Mouse (Mus musculus) hindbrain, embryonic 14.5 days (tissue): Measurements from ENCODE around the gene Zfp872. TPM values are rescaled to one million over a fixed set of nuclear protein-coding genes. Genes with fewer than 3 reads are reported as not detected.

Source experiments
- ATAC-seq: fragments of 200-750 bp; cut with Nextera tagmentation; 2 replicates; pipeline ENCODE4 v1.8.0; 2017; ENCODE audit warnings: moderate number of reproducible peaks, mild to moderate bottlenecking, moderate TSS enrichment, moderate library complexity; ENCODE audit not compliant: low FRiP score
- DNase-seq: peaks from one replicate; pipeline ENCODE4 v3.0.0-alpha.2; 2015; ENCODE audit warnings: low spot score
- H3K27ac ChIP-seq: fragments of 300-500 bp; sonication (generic); 2 replicates; pipeline ENCODE4 v1.5.1; 2014; ENCODE audit warnings: mild to moderate bottlenecking, moderate library complexity
- H3K27me3 ChIP-seq: fragments of 300-500 bp; sonication (generic); 2 replicates; pipeline ENCODE4 v1.6.1; 2014; ENCODE audit warnings: mild to moderate bottlenecking, low read length, mixed read lengths; ENCODE audit not compliant: control insufficient read depth, insufficient read depth
- H3K36me3 ChIP-seq: fragments of 300-500 bp; sonication (generic); replicated peaks from 2 replicates; pipeline ENCODE4 v1.6.1; 2014; ENCODE audit not compliant: control insufficient read depth, insufficient read depth
- H3K4me1 ChIP-seq: fragments of 300-500 bp; sonication (generic); replicated peaks from 2 replicates; pipeline ENCODE4 v1.6.1; 2014; ENCODE audit warnings: antibody characterized with exemption, low read length, mixed read lengths; ENCODE audit not compliant: control insufficient read depth, insufficient read depth
- H3K4me2 ChIP-seq: fragments of 300-500 bp; sonication (generic); replicated peaks from 2 replicates; pipeline ENCODE4 v1.6.1; 2014; ENCODE audit warnings: mild to moderate bottlenecking, moderate library complexity
- H3K4me3 ChIP-seq: fragments of 300-500 bp; sonication (generic); replicated peaks from 2 replicates; pipeline ENCODE4 v1.5.1; 2014; ENCODE audit warnings: mild to moderate bottlenecking, low read length
- H3K9ac ChIP-seq: fragments of 300-500 bp; sonication (generic); 2 replicates; pipeline ENCODE4 v1.6.1; 2014
- H3K9me3 ChIP-seq: fragments of 300-500 bp; sonication (generic); 2 replicates; pipeline ENCODE4 v1.6.1; 2016; ENCODE audit warnings: low read length; ENCODE audit not compliant: control insufficient read depth
- WGBS: fragments of 180-500 bp; shearing (Covaris S2); extraction: QIAGEN DNeasy Blood & Tissue Kit; methylation state at CpG from one replicate; pipeline ENCODE4 v1.1.7; 2014; 5-methylcytosine and 5-hydroxymethylcytosine counted together
- polyA plus RNA-seq: library from polyadenylated mRNA; unstranded; fragments of >200 nt; fragmentation: Nextera tagmentation; extraction: Ambion mirVana; gene quantifications from 2 replicates; pipeline ENCODE4 v1.2.1, GENCODE M21; 2014

Zfp872 gene
- polyA plus RNA-seq, 1 experiment from 2014 or later = 0.43 TPM

- WGBS = 92% methylated on average over 2 of the region's 2 CpGs
- Histone ChIP-seq H3K36me3 (peaks cover 68% of the 10 kb centered on the region), H3K4me2 (no peak overlapping the region)
Observed at GRCm38 (mm10) chr9:22244242-22244641, 56.4 kb downstream of the Zfp872 start.

More at GRCm38 (mm10) chr9:22244242-22244641, 56.4 kb downstream of the Zfp872 start:
- Histone ChIP-seq H3K4me3 (no peak overlapping the region), H3K9me3 (peaks cover 30% of the 10 kb centered on the region), H3K27ac (no peak overlapping the region), H3K4me1 (no peaks in the 10 kb centered on the region), H3K9ac (no peak overlapping the region), H3K27me3 (no peaks in the 10 kb centered on the region)
- DNase-seq (no peak), ATAC-seq (no peak)

Other genes starting within 250 kb of the Zfp872 start
- 18.2 and 19.9 TPM in 2 replicates for gene Swsap1, start 232.3 kb upstream of the Zfp872 start, polyA plus RNA-seq
- gene Epor, start 224.6 kb upstream of the Zfp872 start, polyA plus RNA-seq = 1.4 and 2.4 TPM in 2 replicates
- gene Rgl3, start 198.6 kb upstream of the Zfp872 start, polyA plus RNA-seq = 1.3 and 1.9 TPM in 2 replicates
- 4.1 and 6.2 TPM in 2 replicates for gene Ccdc151, start 185.5 kb upstream of the Zfp872 start, polyA plus RNA-seq
- 70.1 and 73.6 TPM in 2 replicates for gene Prkcsh, start 185.3 kb upstream of the Zfp872 start, polyA plus RNA-seq
- gene Elavl3, start 136.1 kb upstream of the Zfp872 start, polyA plus RNA-seq = 129 and 130 TPM in 2 replicates
- not detected in 2 replicates for gene Gm49318, start 116.8 kb upstream of the Zfp872 start, polyA plus RNA-seq
- 12.4 and 13.3 TPM in 2 replicates for gene Zfp653, start 116.7 kb upstream of the Zfp872 start, polyA plus RNA-seq
- 49.3 and 54.4 TPM in 2 replicates for gene Ecsit, start 102.7 kb upstream of the Zfp872 start, polyA plus RNA-seq
- gene Cnn1, start 88.9 kb upstream of the Zfp872 start, polyA plus RNA-seq = 1.0 and 1.1 TPM in 2 replicates
- 192 and 193 TPM in 2 replicates for gene Elof1, start 70.9 kb upstream of the Zfp872 start, polyA plus RNA-seq
- 0.47 and 0.60 TPM in 2 replicates for gene Acp5, start 52.4 kb upstream of the Zfp872 start, polyA plus RNA-seq
- gene Pigyl, start 31.2 kb upstream of the Zfp872 start, polyA plus RNA-seq = 78.5 and 101 TPM in 2 replicates
- 10.5 and 11.5 TPM in 2 replicates for gene Zfp809, start 37.6 kb downstream of the Zfp872 start, polyA plus RNA-seq
- 8.5 and 8.6 TPM in 2 replicates for gene Zfp599, start 71.8 kb downstream of the Zfp872 start, polyA plus RNA-seq
- gene Zfp810, start 119.6 kb downstream of the Zfp872 start, polyA plus RNA-seq = 28.0 and 32.8 TPM in 2 replicates
- gene Anln, start 201.1 kb downstream of the Zfp872 start, polyA plus RNA-seq = 6.4 and 6.6 TPM in 2 replicates
- gene 9530077C05Rik, start 223.4 kb downstream of the Zfp872 start, polyA plus RNA-seq = 11.8 and 14.9 TPM in 2 replicates